Mouse (Mus musculus): Measurements from ENCODE around the gene Maco1. TPM values are rescaled to one million over a fixed set of nuclear protein-coding genes. Genes with fewer than 3 reads are reported as not detected.
"Not testable (repeated sequence)": the region's sequence is repeated elsewhere in the genome, so short reads cannot be mapped to it uniquely, and the experiment has no call there.

Maco1 gene
- polyA plus RNA-seq, 2 experiments, result 29.5 to 40.4 TPM

- no peak overlapping the region for H3K9ac ChIP-seq (ENCODE audit: low read depth, low read length, severe bottlenecking)
- no peaks in the 10 kb centered on the region for H3K27me3 ChIP-seq (ENCODE audit: control insufficient read depth, insufficient read depth, low read length)
- no peak overlapping the region for H3K4me2 ChIP-seq (replicated peaks; ENCODE audit: low read depth, low read length, severe bottlenecking)
- ATAC-seq (ENCODE audit: low FRiP score, low read depth), result no peak
- H3K9me3 ChIP-seq (ENCODE audit: control insufficient read depth, low read length), result no peaks in the 10 kb centered on the region
- H3K27ac ChIP-seq (replicated peaks; ENCODE audit: low read depth, low read length), result no peak overlapping the region
- H3K4me1 ChIP-seq (ENCODE audit: control insufficient read depth, insufficient read depth, low read length), result peaks cover 22% of the 10 kb centered on the region
- no peak for TF ChIP-seq POLR2A (IDR thresholded peaks at IDR 0.05; ENCODE audit: borderline replicate concordance, extremely low read depth, insufficient read depth, insufficient read length)
- no peak for DNase-seq (ENCODE audit: low spot score)
- no peaks in the 10 kb centered on the region for H3K36me3 ChIP-seq (ENCODE audit: control insufficient read depth, insufficient read depth, low read length)
- 44% methylated on average over 4 of the region's 4 CpGs for WGBS
- no peak overlapping the region for H3K4me3 ChIP-seq (replicated peaks; ENCODE audit: low read length)
These were observed 5.6 kb downstream of the Maco1 start for GRCm38 (mm10) chr4:134847587-134847986.

- DNase-seq (ENCODE audit: low spot score) (no peak), ATAC-seq (ENCODE audit: low FRiP score, low read depth) (no peak)
- Histone ChIP-seq H3K27ac (replicated peaks; ENCODE audit: low read depth, low read length) (no peak overlapping the region), H3K36me3 (ENCODE audit: control insufficient read depth, insufficient read depth, low read length) (no peaks in the 10 kb centered on the region), H3K27me3 (ENCODE audit: control insufficient read depth, insufficient read depth, low read length) (no peaks in the 10 kb centered on the region), H3K9ac (ENCODE audit: low read depth, low read length, severe bottlenecking) (no peak overlapping the region), H3K4me2 (replicated peaks; ENCODE audit: low read depth, low read length, severe bottlenecking) (no peak overlapping the region), H3K4me3 (replicated peaks; ENCODE audit: low read length) (no peak overlapping the region), H3K9me3 (ENCODE audit: control insufficient read depth, low read length) (no peaks in the 10 kb centered on the region), H3K4me1 (ENCODE audit: control insufficient read depth, insufficient read depth, low read length) (peaks cover 10% of the 10 kb centered on the region; the same call in 1 of the 2 replicates)
- TF ChIP-seq POLR2A (IDR thresholded peaks at IDR 0.05; ENCODE audit: borderline replicate concordance, extremely low read depth, insufficient read depth, insufficient read length), result no peak
- WGBS, result 87% methylated on average over 4 of the region's 4 CpGs
These were observed 9.6 kb downstream of the Maco1 start for GRCm38 (mm10) chr4:134843566-134843965.

GRCm38 (mm10) chr4:134840231-134840630, 12.9 kb downstream of the Maco1 start:
- H3K27me3 ChIP-seq (ENCODE audit: control insufficient read depth, insufficient read depth, low read length), result no peaks in the 10 kb centered on the region
- DNase-seq (ENCODE audit: low spot score) (no peak), ATAC-seq (ENCODE audit: low FRiP score, low read depth) (no peak)
- WGBS, result 88% methylated on average over 1 of the region's 1 CpGs
- H3K4me3 ChIP-seq (replicated peaks; ENCODE audit: low read length), result no peak overlapping the region
- TF ChIP-seq POLR2A (IDR thresholded peaks at IDR 0.05; ENCODE audit: borderline replicate concordance, extremely low read depth, insufficient read depth, insufficient read length), result no peak
- H3K4me2 ChIP-seq (replicated peaks; ENCODE audit: low read depth, low read length, severe bottlenecking), result no peak overlapping the region
- no peak overlapping the region for H3K27ac ChIP-seq (replicated peaks; ENCODE audit: low read depth, low read length)
- H3K36me3 ChIP-seq (ENCODE audit: control insufficient read depth, insufficient read depth, low read length), result 0 out of 2 replicates have a peak, but pooled peaks cover 4% of the 10 kb centered on the region
- no peak overlapping the region for H3K9ac ChIP-seq (ENCODE audit: low read depth, low read length, severe bottlenecking)
- no peaks in the 10 kb centered on the region for H3K9me3 ChIP-seq (ENCODE audit: control insufficient read depth, low read length)
- H3K4me1 ChIP-seq (ENCODE audit: control insufficient read depth, insufficient read depth, low read length), result no peaks in the 10 kb centered on the region

- not testable (repeated sequence) for ATAC-seq (ENCODE audit: low FRiP score, low read depth); DNase-seq (ENCODE audit: low spot score); H3K4me1 ChIP-seq (ENCODE audit: control insufficient read depth, insufficient read depth, low read length); H3K4me2 ChIP-seq (replicated peaks; ENCODE audit: low read depth, low read length, severe bottlenecking); H3K9ac ChIP-seq (ENCODE audit: low read depth, low read length, severe bottlenecking); H3K27ac ChIP-seq (replicated peaks; ENCODE audit: low read depth, low read length); H3K36me3 ChIP-seq (ENCODE audit: control insufficient read depth, insufficient read depth, low read length); H3K4me3 ChIP-seq (replicated peaks; ENCODE audit: low read length); H3K9me3 ChIP-seq (ENCODE audit: control insufficient read depth, low read length); H3K27me3 ChIP-seq (ENCODE audit: control insufficient read depth, insufficient read depth, low read length)
- 88% methylated on average over 3 of the region's 3 CpGs for WGBS
These were observed 14.4 kb downstream of the Maco1 start for GRCm38 (mm10) chr4:134838706-134839105.

- no peak for TF ChIP-seq POLR2A (IDR thresholded peaks at IDR 0.05; ENCODE audit: borderline replicate concordance, extremely low read depth, insufficient read depth, insufficient read length)
These were observed 14.9 kb downstream of the Maco1 start for GRCm38 (mm10) chr4:134838221-134838620.

GRCm38 (mm10) chr4:134835486-134835885, 17.7 kb downstream of the Maco1 start:
- Histone ChIP-seq H3K9ac (ENCODE audit: low read depth, low read length, severe bottlenecking) (no peak overlapping the region), H3K4me3 (replicated peaks; ENCODE audit: low read length) (no peak overlapping the region), H3K27me3 (ENCODE audit: control insufficient read depth, insufficient read depth, low read length) (no peaks in the 10 kb centered on the region), H3K27ac (replicated peaks; ENCODE audit: low read depth, low read length) (no peak overlapping the region), H3K9me3 (ENCODE audit: control insufficient read depth, low read length) (no peaks in the 10 kb centered on the region), H3K36me3 (ENCODE audit: control insufficient read depth, insufficient read depth, low read length) (peaks cover 29% of the 10 kb centered on the region), H3K4me1 (ENCODE audit: control insufficient read depth, insufficient read depth, low read length) (no peaks in the 10 kb centered on the region), H3K4me2 (replicated peaks; ENCODE audit: low read depth, low read length, severe bottlenecking) (no peak overlapping the region)
- TF ChIP-seq POLR2A (IDR thresholded peaks at IDR 0.05; ENCODE audit: borderline replicate concordance, extremely low read depth, insufficient read depth, insufficient read length), result no peak
- ATAC-seq (ENCODE audit: low FRiP score, low read depth) (no peak), DNase-seq (ENCODE audit: low spot score) (no peak)
- 77% methylated on average over 4 of the region's 4 CpGs for WGBS

More at GRCm38 (mm10) chr4:134838221-134838620, 14.9 kb downstream of the Maco1 start:
- no peak for ATAC-seq (ENCODE audit: low FRiP score, low read depth)
- WGBS, result 55% methylated on average over 1 of the region's 1 CpGs
- H3K27ac ChIP-seq (replicated peaks; ENCODE audit: low read depth, low read length), result no peak overlapping the region
- no peak overlapping the region for H3K4me2 ChIP-seq (replicated peaks; ENCODE audit: low read depth, low read length, severe bottlenecking)
- no peak overlapping the region for H3K4me3 ChIP-seq (replicated peaks; ENCODE audit: low read length)
- peaks cover 8% of the 10 kb centered on the region; the same call in 1 of the 2 replicates for H3K36me3 ChIP-seq (ENCODE audit: control insufficient read depth, insufficient read depth, low read length)
- H3K4me1 ChIP-seq (ENCODE audit: control insufficient read depth, insufficient read depth, low read length), result no peaks in the 10 kb centered on the region
- no peaks in the 10 kb centered on the region for H3K9me3 ChIP-seq (ENCODE audit: control insufficient read depth, low read length)
- no peak for DNase-seq (ENCODE audit: low spot score)
- H3K9ac ChIP-seq (ENCODE audit: low read depth, low read length, severe bottlenecking), result no peak overlapping the region
- H3K27me3 ChIP-seq (ENCODE audit: control insufficient read depth, insufficient read depth, low read length), result no peaks in the 10 kb centered on the region

Data from limb, embryonic 14.5 days (tissue).